Mouse (Mus musculus) cerebellum, adult 2 months (tissue): ENCODE measurements around the gene Agbl1.

Experiments
- CTCF ChIP-seq: fragments of 200-500 bp; IDR thresholded peaks from 2 replicates; pipeline ENCODE4 v1.5.1; 2011; ENCODE audit warnings: low read depth, mild to moderate bottlenecking, control low read depth, low read length, moderate library complexity, borderline replicate concordance; ENCODE audit not compliant: insufficient read depth
- POLR2A ChIP-seq: fragments of 200-500 bp; IDR thresholded peaks from 2 replicates; pipeline ENCODE4 v1.6.1; 2011; ENCODE audit warnings: low read length, control low read depth, borderline replicate concordance; ENCODE audit not compliant: insufficient read depth

- TF ChIP-seq CTCF: no peak
- no peak for TF ChIP-seq POLR2A
Observed at GRCm38 (mm10) chr7:76389240-76389639, 159.6 kb downstream of the Agbl1 start.
